Mouse (Mus musculus) kidney, adult 9 months (tissue): Measurements from ENCODE around the gene Coro2a.

Source experiments
- DNase-seq: peaks from one replicate; pipeline ENCODE4 v3.0.0; 2022

Gene Coro2a

GRCm38 (mm10) chr4:46520491-46520890 lies 81.5 kb downstream of the Coro2a start:
- no peak for DNase-seq

GRCm38 (mm10) chr4:46507736-46508460 lies 94.1 kb downstream of the Coro2a start:
- peak; percentile 85 for DNase-seq

GRCm38 (mm10) chr4:46506801-46507610 lies 95.0 kb downstream of the Coro2a start:
- peak; percentile 96 for DNase-seq

DNA sequence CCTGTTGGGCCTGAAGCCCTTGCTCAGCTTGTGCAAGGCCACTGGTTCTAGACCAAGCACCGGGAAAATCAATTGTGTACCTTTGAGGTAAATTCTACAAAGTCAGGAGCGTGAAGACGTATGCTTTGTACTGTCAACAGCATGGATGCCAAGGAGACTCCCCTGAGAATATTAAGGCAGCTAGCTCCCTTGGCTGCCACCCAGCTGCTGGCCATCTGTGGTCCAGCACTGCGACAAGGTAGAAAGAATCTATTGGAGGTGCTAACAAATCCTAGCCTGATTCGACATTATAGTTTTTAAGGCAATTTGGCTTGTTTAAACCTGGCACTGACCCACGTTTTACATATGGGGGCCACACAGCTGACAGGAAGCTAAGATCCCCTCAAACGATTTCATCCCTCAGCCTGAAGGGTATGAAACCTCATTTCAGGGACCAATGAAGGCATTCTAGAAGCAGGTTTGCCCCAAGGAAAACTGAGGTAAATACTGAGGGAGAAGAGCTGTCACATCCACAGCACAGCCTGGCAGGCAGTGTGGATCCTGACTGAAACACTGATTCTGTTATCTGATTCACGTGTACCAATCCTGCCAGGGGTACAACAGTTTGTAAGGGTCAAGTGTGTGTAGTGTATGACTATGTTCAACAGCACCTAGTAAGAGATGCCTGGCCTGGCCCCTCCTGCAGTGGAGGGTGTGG lies 96.5 kb downstream of the Coro2a start:
- no peak for DNase-seq

- no peak for DNase-seq
Measured at GRCm38 (mm10) chr4:46503881-46504280, 98.1 kb downstream of the Coro2a start.

DNA sequence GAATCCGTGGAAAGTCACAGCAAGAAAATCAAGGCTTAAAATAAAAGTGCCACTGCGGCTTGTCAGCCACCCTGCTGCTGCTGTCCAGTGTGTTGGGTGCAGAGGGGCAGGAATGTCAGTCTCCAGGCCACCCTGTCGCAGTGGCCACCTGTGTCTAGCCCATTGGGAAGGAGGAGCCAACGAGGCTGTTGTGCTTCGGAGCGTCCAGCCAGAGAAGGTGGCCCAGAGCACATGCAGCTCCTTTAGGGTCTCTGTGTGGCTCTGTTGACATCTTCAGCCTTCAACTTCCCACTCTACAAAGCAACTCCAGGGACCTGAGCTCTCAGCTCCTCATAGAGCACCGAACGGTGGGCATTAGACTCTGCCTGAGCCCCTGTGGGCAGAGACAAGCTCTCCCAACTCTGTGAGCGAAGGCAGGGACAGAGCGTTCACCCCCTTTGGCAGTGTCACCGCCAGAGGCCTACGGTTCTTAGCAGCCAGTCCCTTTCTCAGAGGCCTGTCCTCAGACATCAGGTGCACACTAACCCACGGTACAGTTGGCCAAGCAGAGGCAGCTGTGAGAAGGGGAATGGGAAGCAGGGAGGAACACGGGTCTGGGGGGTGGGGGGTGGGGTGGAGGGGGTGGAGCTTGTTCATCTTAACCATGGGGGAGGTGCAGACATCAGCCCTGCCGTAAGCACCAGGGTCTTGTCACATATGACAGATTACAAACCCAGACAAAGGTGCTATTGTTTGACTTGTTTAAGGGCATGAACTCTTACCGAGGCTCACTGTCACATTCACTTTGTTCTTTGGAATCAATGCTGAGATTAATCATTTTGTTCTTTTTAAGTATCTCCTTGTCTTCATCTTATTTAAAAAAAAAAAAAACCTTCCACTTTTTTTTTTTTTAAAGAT lies 99.1 kb downstream of the Coro2a start:
- no peak for DNase-seq

GRCm38 (mm10) chr4:46498976-46499375 lies 103.0 kb downstream of the Coro2a start:
- DNase-seq: peak; percentile 52

- peak; percentile 73 for DNase-seq
Measured at GRCm38 (mm10) chr4:46498511-46498910, 103.5 kb downstream of the Coro2a start.

GRCm38 (mm10) chr4:46497286-46497892 lies 104.6 kb downstream of the Coro2a start:
- peak; percentile 82 for DNase-seq

DNA sequence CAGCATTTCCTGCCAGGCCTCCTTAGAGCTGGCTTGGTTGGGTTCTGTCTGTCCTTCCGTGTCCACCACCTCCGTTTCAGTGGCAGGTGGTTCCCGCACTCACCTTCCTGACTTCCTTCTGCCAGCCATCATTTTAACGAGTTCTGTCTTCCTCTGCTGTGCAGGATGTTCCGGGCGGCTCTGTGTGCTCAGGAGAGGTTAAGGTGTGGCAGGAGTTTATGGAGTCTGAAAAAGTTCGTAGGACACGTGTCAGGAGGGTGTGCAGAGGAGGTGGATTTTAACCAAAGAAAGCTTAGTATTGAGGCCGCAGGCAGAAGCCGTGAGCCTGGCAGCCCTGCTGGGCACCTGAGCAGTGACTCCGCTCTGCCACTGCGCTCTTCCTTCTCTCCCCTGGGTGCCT lies 106.5 kb downstream of the Coro2a start:
- no peak for DNase-seq

DNA sequence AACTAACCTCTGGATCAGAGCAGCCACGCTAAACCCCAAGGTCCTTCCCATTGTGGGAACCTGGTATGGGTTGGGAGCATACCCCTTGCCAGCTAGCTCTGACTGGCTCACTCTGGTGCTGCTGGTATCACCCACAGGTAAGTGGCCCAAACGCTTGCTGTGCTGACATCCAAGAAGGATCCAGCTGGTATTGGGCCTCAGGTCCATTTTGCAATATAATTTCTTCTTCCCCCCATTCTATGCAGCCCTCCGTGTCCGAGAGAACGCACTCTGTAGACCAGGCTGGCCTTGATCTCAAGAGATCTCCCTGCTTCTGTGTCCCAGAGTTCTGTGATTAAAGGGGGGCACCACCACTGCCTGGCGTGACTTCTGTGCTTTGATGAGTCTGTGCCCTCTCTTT lies 108.9 kb downstream of the Coro2a start:
- DNase-seq: no peak

DNA sequence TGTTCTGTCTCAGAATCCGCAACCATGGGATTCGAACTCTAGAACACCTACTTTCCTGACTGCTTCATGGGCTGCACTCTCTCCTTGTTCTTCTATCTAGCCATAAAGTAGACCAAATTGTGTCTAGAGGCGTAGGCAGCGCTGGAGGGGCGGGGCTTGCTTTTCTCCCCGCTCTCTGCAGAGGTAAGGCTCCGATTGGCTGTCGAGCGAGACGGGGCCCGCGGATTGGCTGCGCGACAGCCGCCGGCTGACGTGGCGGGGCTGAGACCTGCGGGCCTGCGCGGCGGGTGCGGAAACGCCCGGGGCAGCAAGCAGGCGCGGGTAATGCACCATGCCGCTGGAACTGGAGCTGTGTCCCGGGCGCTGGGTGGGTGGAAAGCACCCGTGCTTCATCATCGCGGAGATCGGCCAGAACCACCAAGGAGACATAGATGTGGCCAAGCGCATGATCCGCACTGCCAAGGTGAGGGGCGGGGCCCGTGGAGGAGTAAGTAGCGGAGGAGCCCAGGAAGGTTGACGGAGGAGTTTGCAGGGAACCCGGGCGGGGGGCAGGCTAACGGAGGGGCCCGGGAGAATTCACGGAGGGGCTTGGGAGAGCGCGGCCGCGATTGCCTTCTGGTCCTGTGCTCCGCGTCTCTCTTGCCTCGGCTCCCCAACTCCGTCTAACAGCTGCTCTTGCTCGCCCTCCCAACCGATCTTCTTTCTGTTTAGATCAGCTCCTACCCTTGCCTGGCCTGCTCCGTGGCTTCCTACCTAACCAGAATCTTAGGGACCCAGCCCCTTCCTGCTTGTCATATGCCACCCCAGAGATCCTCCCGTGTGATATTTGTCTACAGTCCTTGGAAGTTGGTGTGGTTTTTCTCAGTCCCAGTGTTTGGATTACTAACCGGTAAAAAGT lies 112.7 kb downstream of the Coro2a start, which contains the start of gene Nans:
Gene Nans, plus strand, starts transcription at position 221 of the 898 bp plus-strand sequence.
- DNase-seq: peak; percentile 93

DNA sequence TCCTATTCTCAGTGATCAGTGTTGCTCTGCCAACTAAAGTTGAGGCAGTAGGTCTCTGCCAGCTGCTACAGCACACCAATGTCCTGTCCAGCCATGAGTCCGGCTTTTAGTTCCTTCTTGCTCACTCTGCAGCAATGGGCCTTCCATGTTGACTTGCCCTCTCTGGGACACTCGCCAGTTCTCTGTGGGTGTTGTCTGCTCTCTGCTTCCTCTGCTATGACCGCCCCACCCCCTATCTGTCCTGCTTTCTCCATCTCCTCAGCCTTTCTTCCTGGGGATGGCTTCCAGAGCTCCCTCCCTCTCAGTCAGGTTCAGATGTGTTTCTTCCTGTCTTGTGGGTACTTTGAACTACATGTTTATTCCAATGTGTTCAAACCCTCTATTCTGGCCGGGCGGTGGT lies 114.7 kb downstream of the Coro2a start:
- peak; percentile 70 for DNase-seq
